Mouse (Mus musculus) embryonic stem cell, embryonic (primary cell): ENCODE measurements at regions not wholly inside any gene's neighbourhood (a gene's known extent, or its start where the extent isn't known, plus 50 kb on each side); places are given as distances from the start of the nearest gene placed in this dataset.

Source experiments
- CTCF ChIA-PET, 4 experiments: fragments of 300-600 bp in 2 of 4; fragments of 350-600 bp in 2 of 4; sonication (Branson Sonifier 250); formaldehyde crosslinking; loops; one replicate each; lab custom pipeline; 2022; ENCODE audit warnings: inconsistent platforms in 2 of 4; lab: Charles Lee
- POLR2A ChIA-PET, 4 experiments: fragments of 300-600 bp in 2 of 4; fragments of 350-600 bp in 2 of 4; sonication (Branson Sonifier 250); formaldehyde crosslinking; loops; one replicate each; lab custom pipeline; 2022; ENCODE audit warnings: antibody characterized with exemption in 4 of 4, inconsistent platforms in 1 of 4; lab: Charles Lee

- POLR2A ChIA-PET, result interaction anchor here in 1 of 4 experiments (0.7 kb wide), 1 partner anchor 34 kb away, joined by 3 read pairs; no protein-coding TSS in a partner anchor
- CTCF ChIA-PET, result no interaction called here
Observed at GRCm38 (mm10) chr2:46802812-46803211, 1685.6 kb upstream of the Zeb2 start.
